Mouse (Mus musculus): ENCODE data around the gene Gpr3.

Gpr3 gene

GRCm38 (mm10) chr4:133211751-133212561 lies at the start of gene Gpr3, which contains the start of gene Cd164l2:
Gene Gpr3 (minus strand): TSS chr4:133212536.
Gene Cd164l2 (plus strand): TSS chr4:133212131.
- no peak for DNase-seq

- DNase-seq, result no peak
Observed at GRCm38 (mm10) chr4:133261641-133262374, 49.5 kb upstream of the Gpr3 start.

- no peak for DNase-seq
Observed at GRCm38 (mm10) chr4:133257798-133258408, 45.6 kb upstream of the Gpr3 start.

- no peak for DNase-seq
Observed at GRCm38 (mm10) chr4:133257230-133257629, 44.9 kb upstream of the Gpr3 start.

- DNase-seq, result no peak
Observed at GRCm38 (mm10) chr4:133256820-133257219, 44.5 kb upstream of the Gpr3 start.

- no peak for DNase-seq
Observed at GRCm38 (mm10) chr4:133255392-133255791, 43.1 kb upstream of the Gpr3 start.

GRCm38 (mm10) chr4:133253412-133253811 lies 41.1 kb upstream of the Gpr3 start:
- no peak for DNase-seq

GRCm38 (mm10) chr4:133252089-133252488 lies 39.8 kb upstream of the Gpr3 start:
- DNase-seq, result no peak

- no peak for DNase-seq
Observed at GRCm38 (mm10) chr4:133251214-133251613, 38.9 kb upstream of the Gpr3 start.

- peak; percentile 89 for DNase-seq
Observed at GRCm38 (mm10) chr4:133250609-133251008, 38.3 kb upstream of the Gpr3 start.

- no peak for DNase-seq
Observed at GRCm38 (mm10) chr4:133247806-133248449, 35.6 kb upstream of the Gpr3 start.

GRCm38 (mm10) chr4:133247072-133247471 lies 34.7 kb upstream of the Gpr3 start:
- DNase-seq, result peak; percentile 57

- no peak for DNase-seq
Observed at GRCm38 (mm10) chr4:133244289-133244688, 32.0 kb upstream of the Gpr3 start.

- peak; percentile 43 for DNase-seq
Observed at GRCm38 (mm10) chr4:133243538-133243937, 31.2 kb upstream of the Gpr3 start.

GRCm38 (mm10) chr4:133242710-133243109 lies 30.4 kb upstream of the Gpr3 start:
- no peak for DNase-seq

GRCm38 (mm10) chr4:133241910-133242309 lies 29.6 kb upstream of the Gpr3 start:
- no peak for DNase-seq

- peak; percentile 94 for DNase-seq
Observed at GRCm38 (mm10) chr4:133240934-133241908, 28.9 kb upstream of the Gpr3 start.

- peak; percentile 90 for DNase-seq
Observed at GRCm38 (mm10) chr4:133240490-133240921, 28.2 kb upstream of the Gpr3 start, which contains the start of gene Map3k6. Gene Map3k6 (plus strand): TSS chr4:133240818.

GRCm38 (mm10) chr4:133237911-133238310 lies 25.6 kb upstream of the Gpr3 start:
- no peak for DNase-seq

- no peak for DNase-seq
Observed at GRCm38 (mm10) chr4:133235415-133235814, 23.1 kb upstream of the Gpr3 start.

- DNase-seq, result no peak
Observed at GRCm38 (mm10) chr4:133234771-133235170, 22.4 kb upstream of the Gpr3 start.
